Mouse (Mus musculus): ENCODE data around the gene Itga2. TPM values are rescaled to one million over a fixed set of nuclear protein-coding genes. Genes with fewer than 3 reads are reported as not detected.
A peak's percentile ranks its signal among the peaks of the same experiment; 100 is the strongest.

The Itga2 gene
- 0.79 and 0.85 TPM in 2 replicates for polyA plus RNA-seq (2014; fragmentation: Nextera tagmentation; extraction: Ambion mirVana)

DNA sequence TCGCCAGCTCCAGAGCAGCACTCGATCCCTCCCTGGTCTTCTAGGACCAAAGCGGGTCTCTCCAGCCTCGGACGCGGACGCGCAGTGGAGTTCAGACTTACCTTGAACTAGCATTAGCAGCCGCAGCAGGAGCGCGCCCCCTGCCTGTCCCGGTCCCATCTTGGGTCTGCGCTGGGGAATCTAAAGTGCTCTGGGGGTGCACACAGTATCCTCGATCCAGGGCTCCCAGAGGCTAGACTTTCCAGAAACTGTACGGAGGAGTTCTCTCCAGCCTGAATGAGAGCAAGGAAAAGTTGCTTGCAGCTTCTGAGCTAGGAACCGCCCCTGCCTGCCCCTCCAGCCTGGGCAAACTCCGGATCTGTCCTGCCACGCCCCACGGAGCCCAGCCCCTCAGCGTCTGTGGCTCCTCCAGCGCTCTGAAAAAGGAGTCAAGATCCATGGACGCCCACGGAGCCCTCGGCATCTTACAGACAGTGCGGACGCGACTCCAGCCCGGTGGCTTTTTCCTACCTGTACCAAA lies at the start of gene Itga2:
Gene Itga2, minus strand, starts transcription at position 326 of the 520 bp plus-strand sequence.
- DNase-seq (ENCODE audit: low spot score), result peak; percentile 72
- Histone ChIP-seq H3K4me1 (ENCODE audit: control insufficient read depth, insufficient read depth, low read length) (no peaks in the 10 kb centered on the region), H3K27ac (replicated peaks; ENCODE audit: low read depth, low read length) (no peak within 1 kb of the TSS), H3K27me3 (ENCODE audit: control insufficient read depth, insufficient read depth, low read length) (no peaks in the 10 kb centered on the region), H3K9ac (replicated peaks; ENCODE audit: low read length) (peak within 1 kb of the TSS; percentile 32), H3K4me2 (ENCODE audit: low read depth, low read length) (peak within 1 kb of the TSS; percentile 81), H3K9me3 (replicated peaks; ENCODE audit: control insufficient read depth, low read length) (no peaks in the 10 kb centered on the region), H3K36me3 (replicated peaks; ENCODE audit: control insufficient read depth, insufficient read depth, low read depth, low read length) (no peaks in the 10 kb centered on the region), H3K4me3 (ENCODE audit: low read depth, low read length) (peak within 1 kb of the TSS; percentile 36)
- WGBS, result 2% methylated on average over 28 of the region's 28 CpGs
- ATAC-seq (replicated peaks; ENCODE audit: insufficient number of reproducible peaks, low FRiP score, low TSS enrichment, low read depth), result peak; percentile 83

DNA sequence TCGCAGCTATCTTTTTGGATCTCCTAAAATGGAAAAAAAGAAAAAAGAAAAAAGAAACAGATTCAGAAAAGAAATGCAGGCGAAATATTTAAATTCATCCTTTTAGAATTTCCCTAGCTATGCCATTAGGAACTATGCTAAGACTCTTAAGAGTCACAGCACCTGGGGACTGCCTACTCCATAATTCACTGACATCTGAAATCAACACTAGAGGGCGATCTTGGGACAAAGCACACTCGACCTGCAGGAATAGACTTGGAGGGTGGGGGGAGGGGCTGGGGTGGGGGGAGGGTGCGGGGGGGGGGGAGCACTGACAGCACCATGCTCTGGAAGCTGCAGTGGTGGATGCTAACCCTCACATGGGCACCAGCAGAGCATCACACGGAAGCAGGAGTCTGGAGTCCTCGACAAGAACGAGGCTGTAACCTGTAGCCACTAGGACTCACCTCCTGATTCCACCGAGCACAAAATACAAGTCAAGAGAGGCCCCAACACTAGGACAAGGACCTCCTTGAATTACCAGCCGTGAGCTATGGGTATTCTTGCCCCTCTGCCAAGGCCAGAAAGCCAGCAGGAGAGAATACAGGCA lies 49.0 kb upstream of the Itga2 start:
- H3K9ac ChIP-seq (replicated peaks; ENCODE audit: low read length), result no peak overlapping the region
- H3K4me3 ChIP-seq (ENCODE audit: low read depth, low read length), result no peak overlapping the region
- no peaks in the 10 kb centered on the region for H3K9me3 ChIP-seq (replicated peaks; ENCODE audit: control insufficient read depth, low read length)
- H3K4me2 ChIP-seq (ENCODE audit: low read depth, low read length), result no peak overlapping the region
- no peaks in the 10 kb centered on the region for H3K27me3 ChIP-seq (ENCODE audit: control insufficient read depth, insufficient read depth, low read length)
- no peaks in the 10 kb centered on the region for H3K4me1 ChIP-seq (ENCODE audit: control insufficient read depth, insufficient read depth, low read length)
- no peak overlapping the region for H3K27ac ChIP-seq (replicated peaks; ENCODE audit: low read depth, low read length)
- DNase-seq (ENCODE audit: low spot score) (peak; percentile 46), ATAC-seq (replicated peaks; ENCODE audit: insufficient number of reproducible peaks, low FRiP score, low TSS enrichment, low read depth) (no peak)
- H3K36me3 ChIP-seq (replicated peaks; ENCODE audit: control insufficient read depth, insufficient read depth, low read depth, low read length), result no peaks in the 10 kb centered on the region
- WGBS, result 44% methylated on average over 10 of the region's 10 CpGs

DNA sequence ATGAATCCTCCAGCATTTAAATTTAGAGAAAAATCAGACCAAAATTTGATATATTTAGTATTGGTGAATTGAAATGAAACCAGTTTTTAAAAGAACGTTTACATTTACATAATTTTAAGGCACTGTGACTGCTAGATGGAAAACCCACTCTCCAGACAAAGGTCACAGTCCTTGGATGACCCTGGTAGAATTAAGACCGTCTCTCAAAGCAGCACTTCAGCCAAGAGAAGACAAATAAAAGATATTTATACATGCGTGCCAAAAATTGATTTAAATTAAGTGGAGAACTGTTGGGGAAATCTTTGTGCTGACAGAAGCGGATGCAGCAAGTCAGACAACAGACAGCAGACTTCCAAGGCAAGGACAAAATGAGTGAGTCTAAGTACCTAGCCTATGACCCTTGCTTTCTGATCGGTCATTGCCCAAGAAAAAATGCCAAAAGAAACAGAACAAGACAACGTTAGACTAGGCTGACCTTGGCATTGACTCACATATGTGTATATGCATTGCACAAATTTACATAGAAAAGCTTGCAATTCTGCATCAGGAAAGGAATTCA lies 42.7 kb upstream of the Itga2 start:
- H3K27ac ChIP-seq (replicated peaks; ENCODE audit: low read depth, low read length), result no peak overlapping the region
- no peak for ATAC-seq (replicated peaks; ENCODE audit: insufficient number of reproducible peaks, low FRiP score, low TSS enrichment, low read depth)
- H3K4me1 ChIP-seq (ENCODE audit: control insufficient read depth, insufficient read depth, low read length), result no peaks in the 10 kb centered on the region
- H3K4me3 ChIP-seq (ENCODE audit: low read depth, low read length), result no peak overlapping the region
- H3K36me3 ChIP-seq (replicated peaks; ENCODE audit: control insufficient read depth, insufficient read depth, low read depth, low read length), result no peaks in the 10 kb centered on the region
- H3K27me3 ChIP-seq (ENCODE audit: control insufficient read depth, insufficient read depth, low read length), result no peaks in the 10 kb centered on the region
- DNase-seq (ENCODE audit: low spot score), result no peak
- no peak overlapping the region for H3K9ac ChIP-seq (replicated peaks; ENCODE audit: low read length)
- no peak overlapping the region for H3K4me2 ChIP-seq (ENCODE audit: low read depth, low read length)
- WGBS, result 77% methylated on average over 6 of the region's 6 CpGs
- no peaks in the 10 kb centered on the region for H3K9me3 ChIP-seq (replicated peaks; ENCODE audit: control insufficient read depth, low read length)

DNA sequence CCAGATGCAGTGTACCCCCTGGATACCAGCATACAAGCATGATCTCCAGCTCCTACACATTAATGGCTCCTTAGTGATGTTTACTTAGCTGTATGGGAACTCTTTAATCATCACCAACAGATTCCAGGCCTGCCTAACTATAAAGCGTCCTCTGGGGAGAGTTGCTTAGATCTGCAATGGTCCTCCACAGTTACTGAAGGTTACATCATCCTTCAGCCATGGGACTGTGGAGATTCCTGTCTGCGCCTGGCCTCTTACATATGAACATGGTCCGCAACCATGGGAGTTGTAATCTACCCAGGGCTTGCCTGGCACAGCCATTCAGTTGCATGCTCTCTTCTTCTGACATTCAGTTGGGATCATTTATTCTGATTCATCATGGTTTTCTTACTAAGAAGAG lies 40.0 kb upstream of the Itga2 start:
- no peak overlapping the region for H3K4me2 ChIP-seq (ENCODE audit: low read depth, low read length)
- DNase-seq (ENCODE audit: low spot score) (no peak), ATAC-seq (replicated peaks; ENCODE audit: insufficient number of reproducible peaks, low FRiP score, low TSS enrichment, low read depth) (no peak)
- H3K4me1 ChIP-seq (ENCODE audit: control insufficient read depth, insufficient read depth, low read length), result no peaks in the 10 kb centered on the region
- no peaks in the 10 kb centered on the region for H3K27me3 ChIP-seq (ENCODE audit: control insufficient read depth, insufficient read depth, low read length)
- H3K9ac ChIP-seq (replicated peaks; ENCODE audit: low read length), result no peak overlapping the region
- H3K9me3 ChIP-seq (replicated peaks; ENCODE audit: control insufficient read depth, low read length), result no peaks in the 10 kb centered on the region
- 91% methylated on average over 3 of the region's 3 CpGs for WGBS
- no peak overlapping the region for H3K27ac ChIP-seq (replicated peaks; ENCODE audit: low read depth, low read length)
- no peak overlapping the region for H3K4me3 ChIP-seq (ENCODE audit: low read depth, low read length)
- H3K36me3 ChIP-seq (replicated peaks; ENCODE audit: control insufficient read depth, insufficient read depth, low read depth, low read length), result no peaks in the 10 kb centered on the region

GRCm38 (mm10) chr13:114964233-114964632 lies 32.3 kb upstream of the Itga2 start:
- no peak overlapping the region for H3K4me2 ChIP-seq (ENCODE audit: low read depth, low read length)

GRCm38 (mm10) chr13:114954516-114954915 lies 22.6 kb upstream of the Itga2 start:
- ATAC-seq (replicated peaks; ENCODE audit: insufficient number of reproducible peaks, low FRiP score, low TSS enrichment, low read depth) (no peak), DNase-seq (ENCODE audit: low spot score) (no peak)
- Histone ChIP-seq H3K9me3 (replicated peaks; ENCODE audit: control insufficient read depth, low read length) (no peaks in the 10 kb centered on the region), H3K4me2 (ENCODE audit: low read depth, low read length) (no peak overlapping the region), H3K27ac (replicated peaks; ENCODE audit: low read depth, low read length) (no peak overlapping the region), H3K9ac (replicated peaks; ENCODE audit: low read length) (no peak overlapping the region), H3K4me3 (ENCODE audit: low read depth, low read length) (no peak overlapping the region), H3K36me3 (replicated peaks; ENCODE audit: control insufficient read depth, insufficient read depth, low read depth, low read length) (no peaks in the 10 kb centered on the region), H3K27me3 (ENCODE audit: control insufficient read depth, insufficient read depth, low read length) (no peaks in the 10 kb centered on the region), H3K4me1 (ENCODE audit: control insufficient read depth, insufficient read depth, low read length) (no peaks in the 10 kb centered on the region)

More at GRCm38 (mm10) chr13:114964233-114964632, 32.3 kb upstream of the Itga2 start:
- WGBS, result 29% methylated on average over 2 of the region's 2 CpGs
- Histone ChIP-seq H3K27ac (replicated peaks; ENCODE audit: low read depth, low read length) (no peak overlapping the region), H3K36me3 (replicated peaks; ENCODE audit: control insufficient read depth, insufficient read depth, low read depth, low read length) (no peaks in the 10 kb centered on the region), H3K9me3 (replicated peaks; ENCODE audit: control insufficient read depth, low read length) (no peaks in the 10 kb centered on the region), H3K4me3 (ENCODE audit: low read depth, low read length) (no peak overlapping the region), H3K9ac (replicated peaks; ENCODE audit: low read length) (no peak overlapping the region), H3K27me3 (ENCODE audit: control insufficient read depth, insufficient read depth, low read length) (no peaks in the 10 kb centered on the region), H3K4me1 (ENCODE audit: control insufficient read depth, insufficient read depth, low read length) (no peaks in the 10 kb centered on the region)
- DNase-seq (ENCODE audit: low spot score) (peak; percentile 80), ATAC-seq (replicated peaks; ENCODE audit: insufficient number of reproducible peaks, low FRiP score, low TSS enrichment, low read depth) (peak; percentile 80; the same call in 1 of the 2 replicates)

DNA sequence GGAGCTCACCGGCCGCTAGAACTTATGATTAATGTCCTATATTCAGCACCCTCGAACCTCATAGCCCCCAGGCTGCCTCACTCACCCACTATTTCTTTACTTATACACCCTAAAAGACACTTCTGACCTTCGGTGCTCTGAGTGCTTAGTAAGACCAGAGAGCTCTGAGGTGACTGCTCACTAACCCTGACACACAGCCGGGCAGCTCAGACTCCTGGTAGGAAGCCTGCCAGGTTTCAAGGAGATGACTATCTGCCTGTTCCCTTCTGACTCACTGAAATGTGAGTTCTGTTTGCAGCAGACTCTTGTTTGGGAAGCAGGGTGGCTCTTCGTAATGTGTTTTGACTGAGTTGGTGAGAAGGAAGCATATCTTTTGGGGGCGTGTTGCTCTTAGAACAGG lies 1.6 kb upstream of the Itga2 start:
- no peak for ATAC-seq (replicated peaks; ENCODE audit: insufficient number of reproducible peaks, low FRiP score, low TSS enrichment, low read depth)
- no peaks in the 10 kb centered on the region for H3K4me1 ChIP-seq (ENCODE audit: control insufficient read depth, insufficient read depth, low read length)

GRCm38 (mm10) chr13:114930996-114931649 lies 777 bp downstream of the Itga2 start:
- H3K4me1 ChIP-seq (ENCODE audit: control insufficient read depth, insufficient read depth, low read length), result no peaks in the 10 kb centered on the region
- WGBS, result under 1% methylated on average over 10 of the region's 10 CpGs
- DNase-seq (ENCODE audit: low spot score) (peak; percentile 43), ATAC-seq (replicated peaks; ENCODE audit: insufficient number of reproducible peaks, low FRiP score, low TSS enrichment, low read depth) (no peak)
- H3K4me2 ChIP-seq (ENCODE audit: low read depth, low read length), result peak overlapping the region; percentile 81
- H3K9ac ChIP-seq (replicated peaks; ENCODE audit: low read length), result peak overlapping the region; percentile 32
- H3K36me3 ChIP-seq (replicated peaks; ENCODE audit: control insufficient read depth, insufficient read depth, low read depth, low read length), result no peaks in the 10 kb centered on the region
- no peaks in the 10 kb centered on the region for H3K27me3 ChIP-seq (ENCODE audit: control insufficient read depth, insufficient read depth, low read length)
- H3K27ac ChIP-seq (replicated peaks; ENCODE audit: low read depth, low read length), result no peak overlapping the region
- H3K4me3 ChIP-seq (ENCODE audit: low read depth, low read length), result peak overlapping the region; percentile 36
- no peaks in the 10 kb centered on the region for H3K9me3 ChIP-seq (replicated peaks; ENCODE audit: control insufficient read depth, low read length)

More for the DNA sequence above, 1.6 kb upstream of the Itga2 start:
- WGBS, result 87% methylated on average over 7 of the region's 7 CpGs
- Histone ChIP-seq H3K27me3 (ENCODE audit: control insufficient read depth, insufficient read depth, low read length) (no peaks in the 10 kb centered on the region), H3K27ac (replicated peaks; ENCODE audit: low read depth, low read length) (no peak overlapping the region), H3K9ac (replicated peaks; ENCODE audit: low read length) (no peak overlapping the region), H3K4me2 (ENCODE audit: low read depth, low read length) (no peak overlapping the region), H3K4me3 (ENCODE audit: low read depth, low read length) (no peak overlapping the region), H3K9me3 (replicated peaks; ENCODE audit: control insufficient read depth, low read length) (no peaks in the 10 kb centered on the region), H3K36me3 (replicated peaks; ENCODE audit: control insufficient read depth, insufficient read depth, low read depth, low read length) (no peaks in the 10 kb centered on the region)
- DNase-seq (ENCODE audit: low spot score), result no peak

Data from embryonic facial prominence, embryonic 11.5 days (tissue).